Mouse (Mus musculus): ENCODE measurements at regions not wholly inside any gene's neighbourhood (a gene's known extent, or its start where the extent isn't known, plus 50 kb on each side); places are given as distances from the start of the nearest gene placed in this dataset.

DNA sequence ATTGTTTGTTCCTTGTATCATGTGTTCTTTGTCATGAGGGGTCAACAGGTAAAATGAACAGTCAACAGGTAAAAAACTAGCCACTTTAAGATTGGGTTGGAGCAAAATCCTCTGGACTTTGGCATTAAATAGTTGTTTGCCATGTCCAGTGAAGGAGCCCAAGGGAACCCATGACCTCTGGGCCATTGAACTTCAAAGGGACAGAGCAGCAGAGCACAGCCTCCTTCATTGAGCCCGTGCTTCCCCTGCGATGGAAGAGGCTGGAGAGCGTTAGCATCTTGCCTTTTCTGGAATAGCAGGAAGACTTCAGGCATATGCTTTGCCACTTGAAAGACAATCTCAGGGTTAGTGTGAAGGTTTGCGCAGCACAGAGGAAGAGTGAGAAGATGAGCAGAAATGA, 320.4 kb upstream of the Id2 start:
- peaks cover 4% of the 10 kb centered on the region; the same call in 1 of the 2 replicates for H3K9me3 ChIP-seq (ENCODE audit: control insufficient read depth, low read length)
- no peak overlapping the region for H3K4me3 ChIP-seq (ENCODE audit: low read length)
- no peak overlapping the region for H3K4me2 ChIP-seq (replicated peaks; ENCODE audit: low read depth, low read length)
- WGBS = 72% methylated on average over 4 of the region's 4 CpGs
- H3K27ac ChIP-seq (ENCODE audit: low read depth, low read length) = no peak overlapping the region
- H3K4me1 ChIP-seq (ENCODE audit: control insufficient read depth, insufficient read depth, low read length) = peaks cover 10% of the 10 kb centered on the region; the same call in 1 of the 2 replicates
- no peaks in the 10 kb centered on the region for H3K36me3 ChIP-seq (ENCODE audit: control insufficient read depth, insufficient read depth, low read length)
- H3K27me3 ChIP-seq (ENCODE audit: control insufficient read depth, insufficient read depth, low read length) = no peaks in the 10 kb centered on the region
- ATAC-seq (ENCODE audit: low FRiP score, low TSS enrichment) = no peak
- no peak overlapping the region for H3K9ac ChIP-seq (ENCODE audit: low read depth, low read length)

DNA sequence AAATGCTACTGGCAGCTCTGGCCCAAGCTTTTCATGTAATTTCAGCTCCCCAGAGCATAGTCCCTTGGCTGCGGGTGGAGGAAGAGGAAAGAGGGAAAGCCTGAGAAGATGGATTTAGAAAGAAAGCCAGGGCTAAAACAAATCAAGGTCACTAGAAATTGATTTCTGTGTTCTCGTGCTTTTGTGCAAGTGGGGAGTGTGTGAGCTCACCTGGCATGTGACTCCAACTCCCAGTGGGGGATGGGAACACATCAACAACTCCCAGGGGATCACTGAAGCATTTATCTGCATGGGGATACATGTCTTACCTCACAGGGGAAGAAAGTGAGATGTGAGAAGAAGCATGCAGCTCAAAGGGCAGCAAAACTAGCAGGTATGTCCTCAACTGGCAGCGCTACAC, 319.6 kb upstream of the Id2 start:
- no peaks in the 10 kb centered on the region for H3K27me3 ChIP-seq (ENCODE audit: control insufficient read depth, insufficient read depth, low read length)
- peaks cover 12% of the 10 kb centered on the region; the same call in 1 of the 2 replicates for H3K9me3 ChIP-seq (ENCODE audit: control insufficient read depth, low read length)
- no peak for ATAC-seq (ENCODE audit: low FRiP score, low TSS enrichment)
- no peaks in the 10 kb centered on the region for H3K36me3 ChIP-seq (ENCODE audit: control insufficient read depth, insufficient read depth, low read length)
- H3K27ac ChIP-seq (ENCODE audit: low read depth, low read length) = 0 out of 2 replicates have a peak overlapping the region, but pooled peaks have one; percentile 14
- WGBS = 58% methylated on average over 3 of the region's 3 CpGs
- no peak overlapping the region for H3K4me3 ChIP-seq (ENCODE audit: low read length)
- no peak overlapping the region for H3K4me2 ChIP-seq (replicated peaks; ENCODE audit: low read depth, low read length)
- peaks cover 10% of the 10 kb centered on the region; the same call in 1 of the 2 replicates for H3K4me1 ChIP-seq (ENCODE audit: control insufficient read depth, insufficient read depth, low read length)
- no peak overlapping the region for H3K9ac ChIP-seq (ENCODE audit: low read depth, low read length)

DNA sequence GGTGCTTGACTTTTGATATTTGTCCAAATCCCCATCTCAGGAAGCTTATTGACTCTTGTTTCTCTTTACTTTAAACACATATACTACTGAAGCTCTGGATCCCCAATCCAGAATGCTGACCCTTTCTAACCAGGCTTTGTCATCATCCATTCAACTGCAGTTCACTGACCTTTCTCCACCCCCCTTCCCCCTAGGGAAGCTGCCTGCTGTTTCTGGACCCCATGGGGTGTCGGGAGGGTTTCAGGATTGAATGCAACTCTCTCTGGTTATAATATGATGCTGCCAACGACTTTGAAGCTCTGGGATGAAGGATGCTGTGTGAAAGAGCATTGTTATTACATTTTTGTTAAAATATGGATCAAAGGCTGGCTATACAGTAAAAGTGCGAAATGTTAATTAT, 318.7 kb upstream of the Id2 start:
- no peak overlapping the region for H3K4me2 ChIP-seq (replicated peaks; ENCODE audit: low read depth, low read length)
- no peak overlapping the region for H3K4me3 ChIP-seq (ENCODE audit: low read length)
- peaks cover 12% of the 10 kb centered on the region; the same call in 1 of the 2 replicates for H3K9me3 ChIP-seq (ENCODE audit: control insufficient read depth, low read length)
- H3K36me3 ChIP-seq (ENCODE audit: control insufficient read depth, insufficient read depth, low read length) = no peaks in the 10 kb centered on the region
- H3K27me3 ChIP-seq (ENCODE audit: control insufficient read depth, insufficient read depth, low read length) = no peaks in the 10 kb centered on the region
- peaks cover 10% of the 10 kb centered on the region; the same call in 1 of the 2 replicates for H3K4me1 ChIP-seq (ENCODE audit: control insufficient read depth, insufficient read depth, low read length)
- peak overlapping the region; percentile 56; the same call in 1 of the 2 replicates for H3K27ac ChIP-seq (ENCODE audit: low read depth, low read length)
- H3K9ac ChIP-seq (ENCODE audit: low read depth, low read length) = no peak overlapping the region
- peak; percentile 20; the same call in 1 of the 2 replicates for ATAC-seq (ENCODE audit: low FRiP score, low TSS enrichment)
- WGBS = 44% methylated on average over 3 of the region's 3 CpGs

DNA sequence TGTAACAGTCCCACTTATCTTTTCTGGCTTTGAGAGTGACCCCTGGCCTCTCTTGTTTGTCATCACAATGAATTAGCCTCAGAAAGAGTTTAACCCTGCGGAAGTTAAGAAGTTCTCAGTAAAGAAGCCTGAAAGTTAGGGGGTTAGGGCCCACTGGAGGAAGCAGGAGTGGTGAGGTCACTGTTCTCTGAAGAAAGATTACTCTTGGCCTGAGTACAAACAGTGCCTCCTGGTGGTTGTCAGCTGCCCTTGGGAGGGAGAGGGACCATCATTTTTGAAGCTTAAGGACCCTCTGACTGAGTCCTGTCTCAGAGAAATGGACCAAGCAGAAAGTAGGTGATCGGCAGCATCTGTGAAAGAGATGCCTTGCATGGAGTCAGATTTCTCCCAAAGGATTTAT, 318.3 kb upstream of the Id2 start:
- Histone ChIP-seq H3K4me1 (ENCODE audit: control insufficient read depth, insufficient read depth, low read length) (peaks cover 10% of the 10 kb centered on the region; the same call in 1 of the 2 replicates), H3K4me2 (replicated peaks; ENCODE audit: low read depth, low read length) (no peak overlapping the region), H3K27me3 (ENCODE audit: control insufficient read depth, insufficient read depth, low read length) (no peaks in the 10 kb centered on the region), H3K9me3 (ENCODE audit: control insufficient read depth, low read length) (peaks cover 12% of the 10 kb centered on the region; the same call in 1 of the 2 replicates), H3K36me3 (ENCODE audit: control insufficient read depth, insufficient read depth, low read length) (no peaks in the 10 kb centered on the region), H3K9ac (ENCODE audit: low read depth, low read length) (no peak overlapping the region), H3K4me3 (ENCODE audit: low read length) (no peak overlapping the region), H3K27ac (ENCODE audit: low read depth, low read length) (peak overlapping the region; percentile 56; the same call in 1 of the 2 replicates)
- ATAC-seq (ENCODE audit: low FRiP score, low TSS enrichment) = peak; percentile 66; the same call in 1 of the 2 replicates
- 13% methylated on average over 2 of the region's 2 CpGs for WGBS

DNA sequence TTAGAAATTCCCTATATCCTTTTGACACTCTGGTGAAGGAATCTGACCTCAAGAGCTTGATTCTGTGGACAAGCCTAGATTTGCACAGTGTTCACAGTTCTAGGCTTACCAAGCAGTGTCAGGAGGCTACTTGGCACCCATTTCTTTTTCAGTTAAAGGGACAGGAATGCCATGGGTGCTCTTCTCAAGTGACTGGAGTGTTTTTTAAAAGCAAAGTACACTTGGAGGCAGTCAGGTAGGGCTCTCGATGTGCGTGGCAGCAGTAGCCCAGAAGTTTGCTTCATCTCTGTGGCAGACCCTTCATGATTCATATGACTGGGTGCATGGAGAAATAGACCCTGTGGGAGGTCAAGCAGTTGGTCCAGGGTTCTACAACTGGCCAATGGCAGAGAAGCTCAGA, 310.4 kb upstream of the Id2 start:
- no peaks in the 10 kb centered on the region for H3K27me3 ChIP-seq (ENCODE audit: control insufficient read depth, insufficient read depth, low read length)
- peaks cover 7% of the 10 kb centered on the region; the same call in 1 of the 2 replicates for H3K9me3 ChIP-seq (ENCODE audit: control insufficient read depth, low read length)
- ATAC-seq (ENCODE audit: low FRiP score, low TSS enrichment) = no peak
- H3K27ac ChIP-seq (ENCODE audit: low read depth, low read length) = no peak overlapping the region
- no peaks in the 10 kb centered on the region for H3K36me3 ChIP-seq (ENCODE audit: control insufficient read depth, insufficient read depth, low read length)
- H3K4me2 ChIP-seq (replicated peaks; ENCODE audit: low read depth, low read length) = no peak overlapping the region
- H3K4me1 ChIP-seq (ENCODE audit: control insufficient read depth, insufficient read depth, low read length) = no peaks in the 10 kb centered on the region
- H3K4me3 ChIP-seq (ENCODE audit: low read length) = no peak overlapping the region
- no peak overlapping the region for H3K9ac ChIP-seq (ENCODE audit: low read depth, low read length)
- WGBS = 96% methylated on average over 2 of the region's 2 CpGs

DNA sequence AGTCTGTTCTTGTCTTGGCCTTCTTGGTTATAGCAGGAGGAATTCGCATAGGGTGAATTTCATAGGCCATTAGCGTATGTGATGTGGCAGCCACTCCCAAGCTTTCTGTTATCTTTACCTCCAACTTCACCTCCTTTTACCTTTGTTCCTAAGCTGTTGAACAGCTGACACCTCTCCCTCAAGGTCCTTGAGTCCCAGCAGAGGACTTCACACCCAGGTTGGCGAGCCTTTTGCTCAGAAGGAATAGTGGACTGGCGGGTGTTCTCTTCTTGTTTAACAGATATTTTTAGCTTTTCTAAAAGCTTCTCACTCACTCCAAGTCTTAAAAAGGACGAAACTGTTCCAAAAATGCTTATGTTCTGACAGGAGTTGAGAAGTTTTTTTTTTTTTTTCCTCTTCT, 303.4 kb upstream of the Id2 start:
- Histone ChIP-seq H3K36me3 (ENCODE audit: control insufficient read depth, insufficient read depth, low read length) (no peaks in the 10 kb centered on the region), H3K4me3 (ENCODE audit: low read length) (no peak overlapping the region), H3K9ac (ENCODE audit: low read depth, low read length) (no peak overlapping the region), H3K27me3 (ENCODE audit: control insufficient read depth, insufficient read depth, low read length) (no peaks in the 10 kb centered on the region), H3K27ac (ENCODE audit: low read depth, low read length) (no peak overlapping the region), H3K4me1 (ENCODE audit: control insufficient read depth, insufficient read depth, low read length) (no peaks in the 10 kb centered on the region), H3K9me3 (ENCODE audit: control insufficient read depth, low read length) (no peaks in the 10 kb centered on the region), H3K4me2 (replicated peaks; ENCODE audit: low read depth, low read length) (no peak overlapping the region)
- no peak for ATAC-seq (ENCODE audit: low FRiP score, low TSS enrichment)
- WGBS = 89% methylated on average over 5 of the region's 5 CpGs

DNA sequence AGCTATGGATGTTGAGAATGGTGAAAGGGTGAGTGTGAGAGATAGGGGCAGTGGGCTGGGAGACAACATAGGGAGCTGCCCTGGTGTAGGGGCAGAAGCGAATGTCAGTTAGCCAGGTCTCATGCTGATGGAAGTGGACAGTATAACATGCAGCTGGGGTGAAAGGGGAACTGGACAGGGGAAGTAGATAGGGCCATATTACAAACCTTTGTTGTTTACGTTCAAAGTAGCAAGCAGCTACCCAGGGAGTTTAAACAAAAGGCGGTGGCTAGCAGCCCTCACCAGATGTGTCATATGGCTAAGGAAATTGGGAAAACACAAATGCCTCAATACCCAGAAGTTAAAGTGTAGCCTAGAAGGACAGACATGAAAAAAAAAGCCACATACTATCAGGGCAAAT, 301.8 kb upstream of the Id2 start:
- Histone ChIP-seq H3K27ac (ENCODE audit: low read depth, low read length) (no peak overlapping the region), H3K27me3 (ENCODE audit: control insufficient read depth, insufficient read depth, low read length) (no peaks in the 10 kb centered on the region), H3K4me1 (ENCODE audit: control insufficient read depth, insufficient read depth, low read length) (no peaks in the 10 kb centered on the region), H3K4me2 (replicated peaks; ENCODE audit: low read depth, low read length) (no peak overlapping the region), H3K36me3 (ENCODE audit: control insufficient read depth, insufficient read depth, low read length) (no peaks in the 10 kb centered on the region), H3K9ac (ENCODE audit: low read depth, low read length) (no peak overlapping the region), H3K4me3 (ENCODE audit: low read length) (no peak overlapping the region), H3K9me3 (ENCODE audit: control insufficient read depth, low read length) (no peaks in the 10 kb centered on the region)
- 81% methylated on average over 3 of the region's 3 CpGs for WGBS
- no peak for ATAC-seq (ENCODE audit: low FRiP score, low TSS enrichment)

DNA sequence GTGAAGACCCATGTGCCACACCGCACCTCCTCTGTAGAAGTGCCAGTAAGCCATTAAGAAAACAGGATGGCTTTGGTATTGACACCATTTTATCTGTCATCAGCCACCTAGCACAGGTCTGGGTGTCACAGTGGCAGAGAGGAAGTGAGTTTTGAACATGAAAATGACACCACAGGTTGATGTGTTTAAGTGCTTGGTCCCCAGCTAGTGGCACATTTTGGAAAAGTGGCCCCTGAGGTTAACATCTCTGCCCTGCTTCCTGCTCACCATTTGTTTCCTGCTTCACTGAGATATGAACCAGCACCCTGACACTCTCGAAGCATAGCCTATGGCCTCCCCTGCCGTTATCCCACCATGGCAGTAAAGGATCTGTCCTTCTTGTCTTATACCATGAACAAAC, 297.4 kb upstream of the Id2 start:
- no peaks in the 10 kb centered on the region for H3K36me3 ChIP-seq (ENCODE audit: control insufficient read depth, insufficient read depth, low read length)
- no peak overlapping the region for H3K4me2 ChIP-seq (replicated peaks; ENCODE audit: low read depth, low read length)
- no peak overlapping the region for H3K9ac ChIP-seq (ENCODE audit: low read depth, low read length)
- WGBS = 80% methylated on average over 3 of the region's 3 CpGs
- H3K27ac ChIP-seq (ENCODE audit: low read depth, low read length) = no peak overlapping the region
- no peaks in the 10 kb centered on the region for H3K27me3 ChIP-seq (ENCODE audit: control insufficient read depth, insufficient read depth, low read length)
- H3K9me3 ChIP-seq (ENCODE audit: control insufficient read depth, low read length) = no peaks in the 10 kb centered on the region
- no peak for ATAC-seq (ENCODE audit: low FRiP score, low TSS enrichment)
- no peak overlapping the region for H3K4me3 ChIP-seq (ENCODE audit: low read length)
- no peaks in the 10 kb centered on the region for H3K4me1 ChIP-seq (ENCODE audit: control insufficient read depth, insufficient read depth, low read length)

DNA sequence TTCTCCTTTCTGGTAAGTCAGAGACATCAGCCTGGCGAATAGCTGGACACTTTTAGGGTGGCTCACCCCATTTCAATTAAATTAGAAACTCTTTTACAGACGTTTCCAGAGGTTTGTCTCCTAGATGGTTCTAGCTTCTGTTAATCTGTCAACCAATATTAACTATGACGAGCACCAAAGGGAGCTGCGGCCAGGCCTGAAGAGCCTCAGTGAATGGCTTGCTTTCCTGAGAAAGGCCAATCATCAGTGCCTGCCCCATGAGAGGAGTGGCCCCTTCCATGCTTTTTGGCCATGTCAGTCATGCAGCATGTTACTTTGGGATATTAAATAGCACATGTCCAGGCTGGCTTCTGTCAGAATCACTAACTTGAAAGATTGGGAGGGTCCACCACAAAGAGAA, 296.6 kb upstream of the Id2 start:
- Histone ChIP-seq H3K27me3 (ENCODE audit: control insufficient read depth, insufficient read depth, low read length) (no peaks in the 10 kb centered on the region), H3K27ac (ENCODE audit: low read depth, low read length) (no peak overlapping the region), H3K36me3 (ENCODE audit: control insufficient read depth, insufficient read depth, low read length) (no peaks in the 10 kb centered on the region), H3K4me1 (ENCODE audit: control insufficient read depth, insufficient read depth, low read length) (no peaks in the 10 kb centered on the region), H3K9me3 (ENCODE audit: control insufficient read depth, low read length) (no peaks in the 10 kb centered on the region), H3K4me3 (ENCODE audit: low read length) (no peak overlapping the region), H3K4me2 (replicated peaks; ENCODE audit: low read depth, low read length) (no peak overlapping the region), H3K9ac (ENCODE audit: low read depth, low read length) (no peak overlapping the region)
- ATAC-seq (ENCODE audit: low FRiP score, low TSS enrichment) = no peak
- 71% methylated on average over 4 of the region's 4 CpGs for WGBS
